Mouse (Mus musculus) stomach, postnatal 0 days (tissue): ENCODE data around the gene Pofut1.

Experiments
- CTCF ChIP-seq: IDR thresholded peaks from 2 replicates; pipeline ENCODE4 v1.5.1; 2016; ENCODE audit warnings: antibody characterized with exemption, low read depth, mild to moderate bottlenecking, moderate library complexity
- EP300 ChIP-seq: optimal IDR thresholded peaks from 2 replicates; pipeline ENCODE3; 2016; ENCODE audit warnings: antibody characterized with exemption

- TF ChIP-seq CTCF, result no peak
- no peak for TF ChIP-seq EP300
These were observed 26.0 kb downstream of the Pofut1 start for GRCm38 (mm10) chr2:153267331-153267730.
